9 mouse cellular contexts compared by ENCODE assay signal in genomic region chr5:145190373-145190772, GRCm38 (mm10). TPM values are rescaled to one million over a fixed set of nuclear protein-coding genes. Genes with fewer than 3 reads are reported as not detected.
DNase-seq lines count a peak whose midpoint lies in the region; ATAC-seq and TF ChIP-seq lines count a peak whose summit lies in the region.
"Had no signal": no experiment of that assay in that cellular context is flagged by ENCODE, and none has a peak within 500 bp of the region (broad histone marks: within the 10 kb centered on the region; RNA-seq: fewer than 3 reads in every experiment).

No protein-coding gene starts in this region.

- H3K4me3 ChIP-seq in megakaryocyte, embryonic 14.5 days (replicated peaks): peak overlapping the region; percentile 96
- peak overlapping the region; percentile 90 for H3K4me3 ChIP-seq in forebrain, embryonic 11.5 days (ENCODE audit: low read depth, low read length)
- H3K4me3 ChIP-seq in limb, embryonic 14.5 days (replicated peaks; ENCODE audit: low read length): peak overlapping the region; percentile 73
- peak overlapping the region; percentile 64 for H3K4me3 ChIP-seq in stomach, embryonic 14.5 days (ENCODE audit: low read depth, low read length)

- 62% methylated on average over 5 of the region's 5 CpGs for whole genome bisulfite sequencing in forebrain, embryonic 11.5 days
- WGBS in limb, embryonic 14.5 days: 55% methylated on average over 5 of the region's 5 CpGs
- WGBS in stomach, embryonic 14.5 days: 44% methylated on average over 5 of the region's 5 CpGs

- peak overlapping the region; percentile 81 for H3K4me2 ChIP-seq in forebrain, embryonic 11.5 days (ENCODE audit: low read depth, low read length, severe bottlenecking)
- peak overlapping the region; percentile 82 for H3K4me2 ChIP-seq in limb, embryonic 14.5 days (replicated peaks; ENCODE audit: low read depth, low read length, severe bottlenecking)
- H3K4me2 ChIP-seq in stomach, embryonic 14.5 days (replicated peaks; ENCODE audit: low read depth, low read length): peak overlapping the region; percentile 74

- no peak overlapping the region for H3K27ac ChIP-seq in forebrain, embryonic 11.5 days (ENCODE audit: low read depth, low read length)
- H3K27ac ChIP-seq in limb, embryonic 14.5 days (replicated peaks; ENCODE audit: low read depth, low read length): no peak overlapping the region
- H3K27ac ChIP-seq in stomach, embryonic 14.5 days (ENCODE audit: low read length): no peak overlapping the region

- H3K36me3 ChIP-seq in megakaryocyte, embryonic 14.5 days (replicated peaks; ENCODE audit: low read length): peaks cover 58% of the 10 kb centered on the region
- peaks cover 5% of the 10 kb centered on the region for H3K36me3 ChIP-seq in forebrain, embryonic 11.5 days (ENCODE audit: control insufficient read depth, insufficient read depth, low read length)
- peaks cover 45% of the 10 kb centered on the region for H3K36me3 ChIP-seq in limb, embryonic 14.5 days (ENCODE audit: control insufficient read depth, insufficient read depth, low read length)
- peaks cover 34% of the 10 kb centered on the region for H3K36me3 ChIP-seq in stomach, embryonic 14.5 days (ENCODE audit: control insufficient read depth, insufficient read depth, low read length)

- ATAC-seq in megakaryocyte, adult 5-6 weeks (ENCODE audit: poor library complexity, severe bottlenecking): no peak
- no peak for ATAC-seq in forebrain, embryonic 11.5 days (replicated peaks; ENCODE audit: low FRiP score)
- ATAC-seq in limb, embryonic 14.5 days (ENCODE audit: low FRiP score, low read depth): no peak
- ATAC-seq in stomach, embryonic 14.5 days (ENCODE audit: insufficient number of reproducible peaks, insufficient read depth, low FRiP score, low read depth): no peak

- H3K4me1 ChIP-seq in megakaryocyte, embryonic 14.5 days: peaks cover 51% of the 10 kb centered on the region
- H3K4me1 ChIP-seq in forebrain, embryonic 11.5 days (replicated peaks; ENCODE audit: control insufficient read depth, insufficient read depth, low read length): peaks cover 8% of the 10 kb centered on the region; the same call in 1 of the 2 replicates
- H3K4me1 ChIP-seq in limb, embryonic 14.5 days (ENCODE audit: control insufficient read depth, insufficient read depth, low read length): peaks cover 14% of the 10 kb centered on the region
- peaks cover 11% of the 10 kb centered on the region for H3K4me1 ChIP-seq in stomach, embryonic 14.5 days (ENCODE audit: control insufficient read depth, insufficient read depth, low read length)

- H3K27me3 ChIP-seq in megakaryocyte, embryonic 14.5 days (replicated peaks): no peaks in the 10 kb centered on the region
- no peaks in the 10 kb centered on the region for H3K27me3 ChIP-seq in forebrain, embryonic 11.5 days (ENCODE audit: control insufficient read depth, insufficient read depth, low read length)
- H3K27me3 ChIP-seq in limb, embryonic 14.5 days (ENCODE audit: control insufficient read depth, insufficient read depth, low read length): no peaks in the 10 kb centered on the region
- no peaks in the 10 kb centered on the region for H3K27me3 ChIP-seq in stomach, embryonic 14.5 days (ENCODE audit: control insufficient read depth, insufficient read depth, low read length)

- no peak for TF ChIP-seq POLR2A in limb, embryonic 14.5 days (IDR thresholded peaks at IDR 0.05; ENCODE audit: borderline replicate concordance, extremely low read depth, insufficient read depth, insufficient read length)

- no peaks in the 10 kb centered on the region for H3K9me3 ChIP-seq in megakaryocyte, embryonic 14.5 days
- no peaks in the 10 kb centered on the region for H3K9me3 ChIP-seq in forebrain, embryonic 11.5 days (ENCODE audit: control insufficient read depth, low read length)
- no peaks in the 10 kb centered on the region for H3K9me3 ChIP-seq in limb, embryonic 14.5 days (ENCODE audit: control insufficient read depth, low read length)
- no peaks in the 10 kb centered on the region for H3K9me3 ChIP-seq in stomach, embryonic 14.5 days (ENCODE audit: control insufficient read depth, low read depth, low read length)

- H3K9ac ChIP-seq in forebrain, embryonic 11.5 days (ENCODE audit: low read length): peak overlapping the region; percentile 95
- peak overlapping the region; percentile 88 for H3K9ac ChIP-seq in limb, embryonic 14.5 days (ENCODE audit: low read depth, low read length, severe bottlenecking)
- peak overlapping the region; percentile 57 for H3K9ac ChIP-seq in stomach, embryonic 14.5 days (replicated peaks; ENCODE audit: low read depth, low read length)

- DNase-seq in forebrain, embryonic 11.5 days (ENCODE audit: low spot score): no peak
- DNase-seq in limb, embryonic 14.5 days (ENCODE audit: low spot score): no peak
- no peak for DNase-seq in layer of hippocampus, postnatal 25 days (ENCODE audit: extremely low spot score in 1 of 2, low spot score in 1 of 2)
- no peak for DNase-seq in thymus, postnatal 25 days
- no peak for DNase-seq in embryo, embryonic 10 days (ENCODE audit: low spot score)
- DNase-seq: cerebellum, adult 9-10 months had no signal

RNA-seq across cellular contexts. Expression of gene Atp5j2, which starts 1.5 kb away (rescaled TPM):
- polyA plus RNA-seq in megakaryocyte, embryonic 14.5 days (2012; ENCODE audit: insufficient read depth, low replicate concordance): 3.0 and 56.7 TPM in 2 replicates
- 310 and 322 TPM in 2 replicates for total RNA-seq in megakaryocyte, adult 5-6 weeks (2015)
- 103 and 107 TPM in 2 replicates for total RNA-seq in megakaryocyte, adult 5-6 weeks (2017)
- polyA plus RNA-seq in forebrain, embryonic 11.5 days (2014; fragmentation: Nextera tagmentation; extraction: Ambion mirVana): 478 and 501 TPM in 2 replicates
- polyA plus RNA-seq in limb, embryonic 14.5 days (2012; rRNA removed): 187 and 284 TPM in 2 replicates
- 519 and 568 TPM in 2 replicates for polyA plus RNA-seq in limb, embryonic 14.5 days (2014; fragmentation: Nextera tagmentation; extraction: Ambion mirVana)
- polyA plus RNA-seq in stomach, embryonic 14.5 days (2014; fragmentation: Nextera tagmentation; extraction: Ambion mirVana): 576 and 654 TPM in 2 replicates
- total RNA-seq in layer of hippocampus, postnatal 25 days (2021): 100 to 1,000 TPM; 264 to 268 TPM

RNA-seq across cellular contexts. Expression of gene Zkscan14, which starts 11.3 kb away (rescaled TPM):
- 5.3 TPM in 1 of 2 replicates, not detected in the other for polyA plus RNA-seq in megakaryocyte, embryonic 14.5 days (2012; ENCODE audit: insufficient read depth, low replicate concordance)
- total RNA-seq in megakaryocyte, adult 5-6 weeks (2015): 6.2 and 6.4 TPM in 2 replicates
- total RNA-seq in megakaryocyte, adult 5-6 weeks (2017): 30.8 and 31.7 TPM in 2 replicates
- 6.5 and 8.1 TPM in 2 replicates for polyA plus RNA-seq in forebrain, embryonic 11.5 days (2014; fragmentation: Nextera tagmentation; extraction: Ambion mirVana)
- polyA plus RNA-seq in limb, embryonic 14.5 days (2012; rRNA removed): 3.3 and 4.0 TPM in 2 replicates
- polyA plus RNA-seq in limb, embryonic 14.5 days (2014; fragmentation: Nextera tagmentation; extraction: Ambion mirVana): 9.1 and 9.7 TPM in 2 replicates
- polyA plus RNA-seq in stomach, embryonic 14.5 days (2014; fragmentation: Nextera tagmentation; extraction: Ambion mirVana): 9.0 and 9.6 TPM in 2 replicates
- 10 to 100 TPM; 11.1 to 13.8 TPM for total RNA-seq in layer of hippocampus, postnatal 25 days (2021)

RNA-seq across cellular contexts. Expression of gene Zkscan5, which starts 14.0 kb away (rescaled TPM):
- 0.84 and 1.00 TPM in 2 replicates for polyA plus RNA-seq in megakaryocyte, embryonic 14.5 days (2012; ENCODE audit: insufficient read depth, low replicate concordance)
- 2.6 and 2.7 TPM in 2 replicates for total RNA-seq in megakaryocyte, adult 5-6 weeks (2015)
- total RNA-seq in megakaryocyte, adult 5-6 weeks (2017): 4.6 and 5.4 TPM in 2 replicates
- 17.2 and 20.2 TPM in 2 replicates for polyA plus RNA-seq in forebrain, embryonic 11.5 days (2014; fragmentation: Nextera tagmentation; extraction: Ambion mirVana)
- 8.5 and 9.2 TPM in 2 replicates for polyA plus RNA-seq in limb, embryonic 14.5 days (2012; rRNA removed)
- polyA plus RNA-seq in limb, embryonic 14.5 days (2014; fragmentation: Nextera tagmentation; extraction: Ambion mirVana): 14.3 and 15.2 TPM in 2 replicates
- polyA plus RNA-seq in stomach, embryonic 14.5 days (2014; fragmentation: Nextera tagmentation; extraction: Ambion mirVana): 13.6 and 13.9 TPM in 2 replicates
- total RNA-seq in layer of hippocampus, postnatal 25 days (2021): 10 to 100 TPM; 11.8 to 12.5 TPM

RNA-seq across cellular contexts. Expression of gene Cpsf4, which starts 23.4 kb away (rescaled TPM):
- 43.6 and 53.5 TPM in 2 replicates for polyA plus RNA-seq in megakaryocyte, embryonic 14.5 days (2012; ENCODE audit: insufficient read depth, low replicate concordance)
- 16.6 and 17.0 TPM in 2 replicates for total RNA-seq in megakaryocyte, adult 5-6 weeks (2015)
- total RNA-seq in megakaryocyte, adult 5-6 weeks (2017): 34.0 and 37.8 TPM in 2 replicates
- polyA plus RNA-seq in forebrain, embryonic 11.5 days (2014; fragmentation: Nextera tagmentation; extraction: Ambion mirVana): 51.4 and 59.0 TPM in 2 replicates
- 56.7 and 63.1 TPM in 2 replicates for polyA plus RNA-seq in limb, embryonic 14.5 days (2012; rRNA removed)
- polyA plus RNA-seq in limb, embryonic 14.5 days (2014; fragmentation: Nextera tagmentation; extraction: Ambion mirVana): 25.2 and 29.2 TPM in 2 replicates
- polyA plus RNA-seq in stomach, embryonic 14.5 days (2014; fragmentation: Nextera tagmentation; extraction: Ambion mirVana): 26.4 and 28.2 TPM in 2 replicates
- 10 to 100 TPM; 22.1 to 25.3 TPM for total RNA-seq in layer of hippocampus, postnatal 25 days (2021)

RNA-seq across cellular contexts. Expression of gene Ptcd1, which starts 23.5 kb away (rescaled TPM):
- 9.4 and 10.7 TPM in 2 replicates for polyA plus RNA-seq in megakaryocyte, embryonic 14.5 days (2012; ENCODE audit: insufficient read depth, low replicate concordance)
- 6.5 and 7.9 TPM in 2 replicates for total RNA-seq in megakaryocyte, adult 5-6 weeks (2015)
- 14.8 and 15.3 TPM in 2 replicates for total RNA-seq in megakaryocyte, adult 5-6 weeks (2017)
- 18.6 and 19.6 TPM in 2 replicates for polyA plus RNA-seq in forebrain, embryonic 11.5 days (2014; fragmentation: Nextera tagmentation; extraction: Ambion mirVana)
- polyA plus RNA-seq in limb, embryonic 14.5 days (2012; rRNA removed): 16.0 and 16.8 TPM in 2 replicates
- 15.9 and 16.4 TPM in 2 replicates for polyA plus RNA-seq in limb, embryonic 14.5 days (2014; fragmentation: Nextera tagmentation; extraction: Ambion mirVana)
- 11.4 and 12.1 TPM in 2 replicates for polyA plus RNA-seq in stomach, embryonic 14.5 days (2014; fragmentation: Nextera tagmentation; extraction: Ambion mirVana)
- 10 to 100 TPM; 20.0 to 21.9 TPM for total RNA-seq in layer of hippocampus, postnatal 25 days (2021)
